Mouse (Mus musculus): Measurements from ENCODE around the gene Psrc1. TPM values are rescaled to one million over a fixed set of nuclear protein-coding genes. Genes with fewer than 3 reads are reported as not detected.

Gene Psrc1
- polyA plus RNA-seq (2017; shearing (Covaris generic)) = 1.9 TPM

GRCm38 (mm10) chr3:108383485-108384354, at the start of gene Psrc1:
Gene Psrc1 (plus strand): TSS chr3:108383839.

GRCm38 (mm10) chr3:108364270-108364995, 19.2 kb upstream of the Psrc1 start, which contains the start of gene Mybphl:
Gene Mybphl (plus strand): TSS chr3:108364911.

GRCm38 (mm10) chr3:108414857-108415830, 31.5 kb downstream of the Psrc1 start, which contains the start of gene Celsr2:
Gene Celsr2 (minus strand): TSS chr3:108415552.

Other genes with a start within 250 kb of the Psrc1 start
- gene Gnai3, start 237.7 kb upstream of the Psrc1 start, polyA plus RNA-seq (2017; shearing (Covaris generic)) = 175 TPM
- not detected for gene Gpr61, start 229.0 kb upstream of the Psrc1 start, polyA plus RNA-seq (2017; shearing (Covaris generic))
- gene Amigo1, start 197.5 kb upstream of the Psrc1 start, polyA plus RNA-seq (2017; shearing (Covaris generic)) = 1.4 TPM
- gene Cyb561d1, start 182.6 kb upstream of the Psrc1 start, polyA plus RNA-seq (2017; shearing (Covaris generic)) = 14.3 TPM
- 14.2 TPM for gene Atxn7l2, start 172.9 kb upstream of the Psrc1 start, polyA plus RNA-seq (2017; shearing (Covaris generic))
- gene Sypl2, start 157.2 kb upstream of the Psrc1 start, polyA plus RNA-seq (2017; shearing (Covaris generic)) = not detected
- 59.2 TPM for gene Psma5, start 126.9 kb upstream of the Psrc1 start, polyA plus RNA-seq (2017; shearing (Covaris generic))
- 0.09 TPM for gene Sort1, start 99.8 kb upstream of the Psrc1 start, polyA plus RNA-seq (2017; shearing (Covaris generic))
- not detected for gene Mybphl, start 18.9 kb upstream of the Psrc1 start, polyA plus RNA-seq (2017; shearing (Covaris generic))
- 0.72 TPM for gene Celsr2, start 31.7 kb downstream of the Psrc1 start, polyA plus RNA-seq (2017; shearing (Covaris generic))
- 126 TPM for gene Sars, start 61.4 kb downstream of the Psrc1 start, polyA plus RNA-seq (2017; shearing (Covaris generic))
- not detected for gene 1700013F07Rik, start 150.3 kb downstream of the Psrc1 start, polyA plus RNA-seq (2017; shearing (Covaris generic))
- 0.87 TPM for gene 5330417C22Rik, start 152.7 kb downstream of the Psrc1 start, polyA plus RNA-seq (2017; shearing (Covaris generic))
- gene Tmem167b, start 178.6 kb downstream of the Psrc1 start, polyA plus RNA-seq (2017; shearing (Covaris generic)) = 47.4 TPM
- gene Taf13, start 187.9 kb downstream of the Psrc1 start, polyA plus RNA-seq (2017; shearing (Covaris generic)) = 37.7 TPM
- 15.1 TPM for gene Wdr47, start 207.4 kb downstream of the Psrc1 start, polyA plus RNA-seq (2017; shearing (Covaris generic))